Mouse (Mus musculus) neural tube, embryonic 15.5 days (tissue): ENCODE measurements around the gene Zfp646. TPM values are rescaled to one million over a fixed set of nuclear protein-coding genes. Genes with fewer than 3 reads are reported as not detected.

Experiments used
- ATAC-seq: fragments of 200-750 bp; cut with Nextera tagmentation; 2 replicates; pipeline ENCODE4 v1.8.0; 2017; ENCODE audit warnings: mild to moderate bottlenecking, moderate TSS enrichment, moderate library complexity; ENCODE audit not compliant: low FRiP score
- H3K27ac ChIP-seq: fragments of 300-500 bp; sonication (generic); replicated peaks from 2 replicates; pipeline ENCODE4 v1.5.1; 2015; ENCODE audit warnings: mild to moderate bottlenecking, inconsistent platforms
- H3K27me3 ChIP-seq: fragments of 300-500 bp; sonication (generic); replicated peaks from 2 replicates; pipeline ENCODE4 v1.6.1; 2015; ENCODE audit warnings: inconsistent platforms
- H3K36me3 ChIP-seq: fragments of 300-500 bp; sonication (generic); 2 replicates; pipeline ENCODE4 v1.6.1; 2015; ENCODE audit warnings: inconsistent platforms
- H3K4me1 ChIP-seq: fragments of 300-500 bp; sonication (generic); 2 replicates; pipeline ENCODE4 v1.6.1; 2015; ENCODE audit warnings: inconsistent platforms
- H3K4me2 ChIP-seq: fragments of 300-500 bp; sonication (generic); 2 replicates; pipeline ENCODE4 v1.6.1; 2015; ENCODE audit warnings: inconsistent platforms, mild to moderate bottlenecking, moderate library complexity
- H3K4me3 ChIP-seq: fragments of 300-500 bp; sonication (generic); replicated peaks from 2 replicates; pipeline ENCODE4 v1.5.1; 2015; ENCODE audit warnings: mild to moderate bottlenecking, inconsistent platforms
- H3K9ac ChIP-seq: fragments of 300-500 bp; sonication (generic); replicated peaks from 2 replicates; pipeline ENCODE4 v1.6.1; 2015; ENCODE audit warnings: mild to moderate bottlenecking, inconsistent platforms
- H3K9me3 ChIP-seq: fragments of 300-500 bp; sonication (generic); replicated peaks from 2 replicates; pipeline ENCODE4 v1.6.1; 2016; ENCODE audit warnings: inconsistent platforms
- WGBS: fragments of 180-500 bp; shearing (Covaris S2); methylation state at CpG from one replicate; pipeline ENCODE4 v1.1.7; 2015; ENCODE audit warnings: mixed read lengths; 5-methylcytosine and 5-hydroxymethylcytosine counted together
- polyA plus RNA-seq: library from polyadenylated mRNA; unstranded; fragments of >200 nt; fragmentation: Nextera tagmentation; extraction: Ambion mirVana; gene quantifications from 2 replicates; pipeline ENCODE4 v1.2.1, GENCODE M21; 2015

The Zfp646 gene
- polyA plus RNA-seq, 1 experiment from 2014 or later, result 7.0 TPM

DNA sequence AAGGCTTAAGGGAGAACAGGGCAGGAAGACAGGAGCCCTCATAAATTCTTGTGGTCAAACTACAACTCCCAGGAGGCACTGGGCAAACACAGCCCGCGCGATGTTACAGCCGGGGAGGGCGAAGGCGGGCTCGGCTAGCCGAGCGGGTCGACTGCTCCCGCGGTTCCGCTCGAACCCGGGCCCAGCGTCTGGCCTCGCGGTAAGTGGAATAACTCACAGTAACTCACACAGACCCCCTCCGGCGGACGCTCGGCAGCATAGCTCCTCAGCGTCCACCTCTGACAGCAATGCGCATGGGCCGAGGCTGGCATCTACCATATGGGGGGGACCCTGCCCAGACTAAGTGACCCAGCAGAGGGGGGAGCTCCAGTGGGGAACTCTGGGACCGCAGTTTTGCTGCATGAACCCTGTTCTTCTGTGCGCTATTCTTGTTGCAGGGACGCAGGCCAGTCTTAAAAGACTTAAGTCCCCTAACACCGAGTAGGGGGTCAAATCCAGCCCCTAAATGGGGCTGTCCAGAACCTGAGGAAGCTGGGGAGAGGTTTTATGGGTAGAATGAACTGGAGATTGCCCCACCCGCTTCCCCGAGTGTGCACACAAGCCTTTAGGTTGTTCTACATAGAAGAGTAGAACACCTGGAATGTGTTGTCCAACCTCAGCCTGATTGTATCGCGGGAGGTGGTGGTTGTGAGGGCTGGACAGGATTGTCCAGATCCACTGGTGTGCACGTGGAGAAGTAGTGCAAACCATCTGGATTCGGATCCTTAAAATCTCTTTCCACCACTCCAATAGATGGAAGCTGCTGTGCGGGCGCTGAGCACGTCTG is 28.2 kb downstream of the Zfp646 start, which contains the start of gene Bckdk:
Gene Bckdk, plus strand, starts transcription at position 112 of the 826 bp plus-strand sequence.
- H3K9me3 ChIP-seq, result no peaks in the 10 kb centered on the region
- H3K36me3 ChIP-seq, result peaks cover 30% of the 10 kb centered on the region
- H3K27me3 ChIP-seq, result no peaks in the 10 kb centered on the region
- ATAC-seq, result peak; percentile 91
- H3K4me2 ChIP-seq, result peak within 1 kb of the TSS; percentile 86
- H3K4me3 ChIP-seq, result peak within 1 kb of the TSS; percentile 73
- H3K9ac ChIP-seq, result peak within 1 kb of the TSS; percentile 71
- H3K27ac ChIP-seq, result peak within 1 kb of the TSS; percentile 89
- 8% methylated on average over 38 of the region's 38 CpGs for WGBS
- H3K4me1 ChIP-seq, result peaks cover 18% of the 10 kb centered on the region

DNA sequence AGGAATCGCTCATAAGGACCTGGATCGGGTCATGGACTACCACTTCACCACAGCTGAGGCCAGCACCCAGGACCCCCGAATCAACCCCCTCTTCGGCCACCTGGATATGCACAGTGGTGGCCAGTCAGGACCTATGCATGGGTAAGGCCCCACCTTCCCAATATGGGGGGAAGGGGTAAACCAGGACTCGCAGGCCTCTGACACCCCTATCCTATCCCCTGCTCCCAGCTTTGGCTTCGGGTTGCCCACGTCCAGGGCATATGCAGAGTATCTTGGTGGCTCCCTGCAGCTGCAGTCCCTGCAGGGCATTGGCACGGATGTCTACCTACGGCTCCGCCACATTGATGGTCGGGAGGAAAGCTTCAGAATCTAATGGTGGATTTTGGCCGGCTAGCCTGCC is 31.9 kb downstream of the Zfp646 start:
- Histone ChIP-seq H3K4me2 (no peak overlapping the region), H3K9me3 (no peaks in the 10 kb centered on the region), H3K36me3 (peaks cover 37% of the 10 kb centered on the region), H3K4me1 (peaks cover 26% of the 10 kb centered on the region), H3K27ac (no peak overlapping the region), H3K27me3 (no peaks in the 10 kb centered on the region), H3K9ac (no peak overlapping the region), H3K4me3 (no peak overlapping the region)
- ATAC-seq, result no peak
- 94% methylated on average over 12 of the region's 12 CpGs for WGBS

- Histone ChIP-seq H3K9me3 (no peaks in the 10 kb centered on the region), H3K4me3 (no peak overlapping the region), H3K4me2 (no peak overlapping the region), H3K9ac (no peak overlapping the region), H3K4me1 (peaks cover 33% of the 10 kb centered on the region), H3K27me3 (no peaks in the 10 kb centered on the region), H3K36me3 (peaks cover 37% of the 10 kb centered on the region), H3K27ac (no peak overlapping the region)
- WGBS, result 92% methylated on average over 4 of the region's 4 CpGs
- ATAC-seq, result no peak
Observed at GRCm38 (mm10) chr7:127908656-127909055, 32.6 kb downstream of the Zfp646 start.

GRCm38 (mm10) chr7:127912190-127912871 is 36.3 kb downstream of the Zfp646 start, which contains the start of gene Kat8:
TSS of gene Kat8 (plus strand) at chr7:127912516.
- Histone ChIP-seq H3K27ac (peak within 1 kb of the TSS; percentile 82), H3K9ac (peak within 1 kb of the TSS; percentile 74), H3K4me2 (peak within 1 kb of the TSS; percentile 70), H3K27me3 (no peaks in the 10 kb centered on the region), H3K36me3 (peaks cover 46% of the 10 kb centered on the region), H3K9me3 (no peaks in the 10 kb centered on the region), H3K4me1 (peaks cover 15% of the 10 kb centered on the region), H3K4me3 (peak within 1 kb of the TSS; percentile 86)
- ATAC-seq, result peak; percentile 96
- 2% methylated on average over 40 of the region's 40 CpGs for WGBS

DNA sequence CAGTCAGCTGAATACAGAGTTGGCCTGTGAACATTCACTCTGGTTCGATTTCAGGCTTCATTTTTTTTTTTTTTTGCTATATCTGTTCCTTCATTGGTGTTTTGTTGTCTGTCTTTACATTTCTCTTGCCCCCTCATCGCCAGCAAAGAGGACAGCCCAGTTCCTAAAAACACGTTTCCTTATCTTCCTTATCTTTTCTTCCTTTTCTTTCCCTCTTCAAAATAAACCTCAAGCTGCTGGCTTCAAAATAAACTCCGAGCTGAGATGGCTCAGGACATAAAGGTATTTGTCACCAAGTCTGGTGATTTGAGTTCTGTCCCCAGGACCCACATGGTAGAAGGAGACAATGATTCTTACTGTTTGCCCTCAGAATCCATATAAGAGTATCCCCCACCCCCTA is 36.9 kb downstream of the Zfp646 start:
- Histone ChIP-seq H3K4me2 (peak overlapping the region; percentile 70), H3K4me1 (peaks cover 15% of the 10 kb centered on the region), H3K9me3 (no peaks in the 10 kb centered on the region), H3K9ac (peak overlapping the region; percentile 74), H3K36me3 (peaks cover 43% of the 10 kb centered on the region), H3K27me3 (no peaks in the 10 kb centered on the region), H3K27ac (peak overlapping the region; percentile 82), H3K4me3 (peak overlapping the region; percentile 86)
- ATAC-seq, result no peak
- 34% methylated on average over 4 of the region's 4 CpGs for WGBS

- Histone ChIP-seq H3K36me3 (peaks cover 28% of the 10 kb centered on the region), H3K27me3 (no peaks in the 10 kb centered on the region), H3K9me3 (no peaks in the 10 kb centered on the region), H3K4me1 (peaks cover 15% of the 10 kb centered on the region), H3K9ac (no peak overlapping the region), H3K4me2 (no peak overlapping the region), H3K4me3 (no peak overlapping the region), H3K27ac (no peak overlapping the region)
- WGBS, result 95% methylated on average over 12 of the region's 12 CpGs
- ATAC-seq, result no peak
Observed at GRCm38 (mm10) chr7:127915293-127915692, 39.3 kb downstream of the Zfp646 start.

- 59% methylated on average over 3 of the region's 3 CpGs for WGBS
- ATAC-seq, result no peak
- no peak overlapping the region for H3K27ac ChIP-seq
Observed at GRCm38 (mm10) chr7:127918203-127918602, 42.2 kb downstream of the Zfp646 start.

GRCm38 (mm10) chr7:127919290-127919689 is 43.3 kb downstream of the Zfp646 start:
- H3K9me3 ChIP-seq, result no peaks in the 10 kb centered on the region
- H3K27me3 ChIP-seq, result no peaks in the 10 kb centered on the region
- no peaks in the 10 kb centered on the region for H3K4me1 ChIP-seq
- peaks cover 58% of the 10 kb centered on the region for H3K36me3 ChIP-seq
- WGBS, result 75% methylated on average over 7 of the region's 7 CpGs
- H3K4me2 ChIP-seq, result no peak overlapping the region
- no peak for ATAC-seq
- no peak overlapping the region for H3K9ac ChIP-seq
- H3K4me3 ChIP-seq, result no peak overlapping the region
- H3K27ac ChIP-seq, result no peak overlapping the region

More at GRCm38 (mm10) chr7:127918203-127918602, 42.2 kb downstream of the Zfp646 start:
- Histone ChIP-seq H3K27me3 (no peaks in the 10 kb centered on the region), H3K36me3 (peaks cover 49% of the 10 kb centered on the region), H3K4me3 (no peak overlapping the region), H3K9ac (no peak overlapping the region), H3K4me1 (peaks cover 4% of the 10 kb centered on the region), H3K4me2 (no peak overlapping the region), H3K9me3 (no peaks in the 10 kb centered on the region)

DNA sequence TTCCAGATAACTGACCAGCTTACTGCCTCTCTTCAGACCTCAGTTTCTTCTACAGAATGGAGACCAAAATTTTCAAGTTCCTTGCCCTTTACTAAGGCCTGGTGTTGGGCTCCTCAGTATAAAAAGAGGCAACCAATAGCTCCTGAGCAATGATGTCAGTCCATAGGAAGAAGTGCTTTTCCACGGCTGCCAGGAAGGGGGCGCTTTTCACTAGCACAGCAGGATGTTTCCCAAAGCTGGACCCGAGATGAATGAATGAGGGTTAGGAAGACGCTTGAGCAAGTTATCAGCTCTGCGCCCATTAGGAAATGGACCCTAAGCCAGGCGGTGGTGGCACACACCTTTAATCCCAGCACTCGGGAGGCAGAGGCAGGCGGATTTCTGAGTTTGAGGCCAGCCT is 45.5 kb downstream of the Zfp646 start:
- no peak for ATAC-seq
- Histone ChIP-seq H3K27me3 (no peaks in the 10 kb centered on the region), H3K9me3 (no peaks in the 10 kb centered on the region), H3K4me1 (no peaks in the 10 kb centered on the region), H3K4me3 (no peak overlapping the region), H3K36me3 (peaks cover 66% of the 10 kb centered on the region), H3K9ac (no peak overlapping the region), H3K27ac (no peak overlapping the region), H3K4me2 (no peak overlapping the region)
- 66% methylated on average over 8 of the region's 8 CpGs for WGBS

- no peak for ATAC-seq
- Histone ChIP-seq H3K4me2 (no peak overlapping the region), H3K9me3 (no peaks in the 10 kb centered on the region), H3K9ac (no peak overlapping the region), H3K27ac (no peak overlapping the region), H3K27me3 (peaks cover 1% of the 10 kb centered on the region), H3K4me1 (no peaks in the 10 kb centered on the region), H3K36me3 (peaks cover 61% of the 10 kb centered on the region), H3K4me3 (no peak overlapping the region)
- 92% methylated on average over 6 of the region's 6 CpGs for WGBS
Observed at GRCm38 (mm10) chr7:127922451-127923275, 46.6 kb downstream of the Zfp646 start.

DNA sequence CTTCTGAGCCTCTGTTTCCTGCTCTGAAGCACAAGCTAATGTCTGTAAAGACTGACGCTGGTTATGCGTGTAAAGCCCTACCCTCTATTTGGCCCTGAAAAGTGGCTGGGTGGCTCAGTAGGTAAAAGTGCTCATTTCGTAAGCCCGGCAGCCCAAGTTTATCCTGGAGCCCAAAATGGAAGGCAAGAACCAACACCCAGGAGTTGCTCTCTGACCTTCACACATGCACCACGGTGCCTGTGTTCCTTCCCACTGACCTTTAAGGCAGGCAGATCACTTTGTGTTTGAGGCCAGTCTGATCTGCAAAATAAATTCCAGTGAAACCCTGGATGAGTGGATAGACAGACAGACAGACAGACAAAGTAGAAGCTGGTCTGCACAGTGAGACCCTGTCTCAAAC is 47.7 kb downstream of the Zfp646 start:
- H3K36me3 ChIP-seq, result peaks cover 57% of the 10 kb centered on the region
- no peak overlapping the region for H3K27ac ChIP-seq
- no peak for ATAC-seq

More for the DNA sequence above, 47.7 kb downstream of the Zfp646 start:
- WGBS, result 94% methylated on average over 5 of the region's 5 CpGs
- Histone ChIP-seq H3K4me3 (no peak overlapping the region), H3K4me2 (no peak overlapping the region), H3K9ac (no peak overlapping the region), H3K9me3 (no peaks in the 10 kb centered on the region), H3K27me3 (peaks cover 12% of the 10 kb centered on the region), H3K4me1 (no peaks in the 10 kb centered on the region)
